Mouse (Mus musculus) forebrain, embryonic 14.5 days (tissue): ENCODE measurements around the gene Morn3. TPM values are rescaled to one million over a fixed set of nuclear protein-coding genes. Genes with fewer than 3 reads are reported as not detected.

Experiments
- ATAC-seq: fragments of 200-750 bp; cut with Nextera tagmentation; 2 replicates; pipeline ENCODE4 v1.8.0; 2017; ENCODE audit warnings: mild to moderate bottlenecking, moderate library complexity
- DNase-seq: peaks from one replicate; pipeline ENCODE4 v3.0.0-alpha.2; 2015; ENCODE audit warnings: low spot score
- H3K27ac ChIP-seq: fragments of 300-500 bp; sonication (generic); 2 replicates; pipeline ENCODE4 v1.5.1; 2014; ENCODE audit warnings: low read depth, mild to moderate bottlenecking, control low read depth, low read length, moderate library complexity
- H3K27me3 ChIP-seq: fragments of 300-500 bp; sonication (generic); replicated peaks from 2 replicates; pipeline ENCODE4 v1.6.1; 2014; ENCODE audit warnings: low read length, control low read depth, mixed read lengths; ENCODE audit not compliant: control insufficient read depth, insufficient read depth
- H3K36me3 ChIP-seq: fragments of 300-500 bp; sonication (generic); 2 replicates; pipeline ENCODE4 v1.6.1; 2014; ENCODE audit warnings: low read length, control low read depth; ENCODE audit not compliant: control insufficient read depth, insufficient read depth
- H3K4me1 ChIP-seq: fragments of 300-500 bp; sonication (generic); 2 replicates; pipeline ENCODE4 v1.6.1; 2014; ENCODE audit warnings: antibody characterized with exemption, low read length, control low read depth; ENCODE audit not compliant: control insufficient read depth, insufficient read depth
- H3K4me2 ChIP-seq: fragments of 300-500 bp; sonication (generic); 2 replicates; pipeline ENCODE4 v1.6.1; 2014; ENCODE audit warnings: mild to moderate bottlenecking, control low read depth, low read length
- H3K4me3 ChIP-seq: fragments of 300-500 bp; sonication (generic); 2 replicates; pipeline ENCODE4 v1.5.1; 2014; ENCODE audit warnings: low read depth, low read length, control low read depth
- H3K9ac ChIP-seq: fragments of 300-500 bp; sonication (generic); 2 replicates; pipeline ENCODE4 v1.6.1; 2014; ENCODE audit warnings: mild to moderate bottlenecking, low read length, control low read depth, moderate library complexity
- H3K9me3 ChIP-seq: fragments of 300-500 bp; sonication (generic); replicated peaks from 2 replicates; pipeline ENCODE4 v1.6.1; 2016; ENCODE audit warnings: low read length, control low read depth, mixed read lengths; ENCODE audit not compliant: control insufficient read depth
- WGBS: fragments of 180-500 bp; shearing (Covaris S2); extraction: QIAGEN DNeasy Blood & Tissue Kit; methylation state at CpG from one replicate; pipeline ENCODE4 v1.1.7; 2014; 5-methylcytosine and 5-hydroxymethylcytosine counted together
- polyA plus RNA-seq: library from polyadenylated mRNA; unstranded; fragments of >200 nt; fragmentation: Nextera tagmentation; extraction: Ambion mirVana; gene quantifications from 2 replicates; pipeline ENCODE4 v1.2.1, GENCODE M21; 2014

Gene Morn3
- polyA plus RNA-seq, 1 experiment from 2014 or later, result 0.83 TPM

GRCm38 (mm10) chr5:123010806-123011205, 36.0 kb downstream of the Morn3 start:
- H3K4me3 ChIP-seq, result no peak overlapping the region
- no peaks in the 10 kb centered on the region for H3K36me3 ChIP-seq
- H3K27me3 ChIP-seq, result no peaks in the 10 kb centered on the region
- no peak overlapping the region for H3K9ac ChIP-seq
- no peak for ATAC-seq
- H3K4me1 ChIP-seq, result peaks cover 15% of the 10 kb centered on the region
- no peaks in the 10 kb centered on the region for H3K9me3 ChIP-seq
- no peak overlapping the region for H3K27ac ChIP-seq
- DNase-seq, result no peak
- H3K4me2 ChIP-seq, result no peak overlapping the region
- WGBS, result 89% methylated on average over 6 of the region's 6 CpGs

- Histone ChIP-seq H3K4me2 (no peak overlapping the region), H3K27ac (peak overlapping the region; percentile 65), H3K4me1 (peaks cover 13% of the 10 kb centered on the region), H3K36me3 (no peaks in the 10 kb centered on the region), H3K9me3 (no peaks in the 10 kb centered on the region), H3K27me3 (no peaks in the 10 kb centered on the region), H3K4me3 (no peak overlapping the region), H3K9ac (no peak overlapping the region)
- 51% methylated on average over 11 of the region's 11 CpGs for WGBS
- ATAC-seq (peak; percentile 21; the same call in 1 of the 2 replicates), DNase-seq (peak; percentile 85)
These were observed 36.9 kb downstream of the Morn3 start for GRCm38 (mm10) chr5:123009873-123010272.

- Histone ChIP-seq H3K4me2 (no peak overlapping the region), H3K4me1 (peaks cover 13% of the 10 kb centered on the region), H3K9ac (no peak overlapping the region), H3K9me3 (no peaks in the 10 kb centered on the region), H3K27ac (peak overlapping the region; percentile 65), H3K27me3 (no peaks in the 10 kb centered on the region), H3K36me3 (no peaks in the 10 kb centered on the region), H3K4me3 (no peak overlapping the region)
- peak; percentile 64 for DNase-seq
- 65% methylated on average over 7 of the region's 7 CpGs for WGBS
- ATAC-seq, result no peak
These were observed 37.8 kb downstream of the Morn3 start for GRCm38 (mm10) chr5:123008877-123009493.

GRCm38 (mm10) chr5:123005716-123006592, 40.9 kb downstream of the Morn3 start:
- Histone ChIP-seq H3K27me3 (no peaks in the 10 kb centered on the region), H3K9me3 (no peaks in the 10 kb centered on the region), H3K4me2 (peak overlapping the region; percentile 23; the same call in 1 of the 2 replicates), H3K9ac (0 out of 2 replicates have a peak overlapping the region, but pooled peaks have one; percentile 4), H3K4me1 (peaks cover 13% of the 10 kb centered on the region), H3K4me3 (no peak overlapping the region), H3K36me3 (no peaks in the 10 kb centered on the region), H3K27ac (peak overlapping the region; percentile 93)
- peak; percentile 83 for ATAC-seq
- WGBS, result 51% methylated on average over 19 of the region's 19 CpGs
- DNase-seq, result peak; percentile 83

GRCm38 (mm10) chr5:123000901-123001300, 45.9 kb downstream of the Morn3 start:
- H3K4me1 ChIP-seq, result peaks cover 3% of the 10 kb centered on the region
- no peak overlapping the region for H3K9ac ChIP-seq
- ATAC-seq (no peak), DNase-seq (no peak)
- H3K27ac ChIP-seq, result no peak overlapping the region
- H3K27me3 ChIP-seq, result no peaks in the 10 kb centered on the region
- H3K4me2 ChIP-seq, result no peak overlapping the region
- H3K9me3 ChIP-seq, result no peaks in the 10 kb centered on the region
- no peak overlapping the region for H3K4me3 ChIP-seq
- WGBS, result 65% methylated on average over 1 of the region's 1 CpGs
- no peaks in the 10 kb centered on the region; the same call in 1 of the 2 replicates for H3K36me3 ChIP-seq

GRCm38 (mm10) chr5:122997205-122998204, 49.3 kb downstream of the Morn3 start:
- Histone ChIP-seq H3K27me3 (no peaks in the 10 kb centered on the region), H3K9ac (no peak overlapping the region), H3K4me1 (no peaks in the 10 kb centered on the region; the same call in 1 of the 2 replicates), H3K4me3 (no peak overlapping the region), H3K9me3 (no peaks in the 10 kb centered on the region), H3K27ac (no peak overlapping the region), H3K36me3 (peaks cover 3% of the 10 kb centered on the region; the same call in 1 of the 2 replicates), H3K4me2 (no peak overlapping the region)
- 91% methylated on average over 18 of the region's 18 CpGs for WGBS
- no peak for ATAC-seq
- DNase-seq, result no peak

- Histone ChIP-seq H3K4me2 (no peak overlapping the region), H3K4me3 (no peak overlapping the region), H3K27ac (no peak overlapping the region), H3K36me3 (peaks cover 3% of the 10 kb centered on the region; the same call in 1 of the 2 replicates), H3K4me1 (peaks cover 18% of the 10 kb centered on the region), H3K9me3 (no peaks in the 10 kb centered on the region), H3K27me3 (no peaks in the 10 kb centered on the region), H3K9ac (no peak overlapping the region)
- WGBS, result 0% methylated on average over 1 of the region's 1 CpGs
- DNase-seq (no peak), ATAC-seq (no peak)
These were observed 51.9 kb downstream of the Morn3 start for GRCm38 (mm10) chr5:122994910-122995309.

GRCm38 (mm10) chr5:122994303-122994846, 52.4 kb downstream of the Morn3 start:
- Histone ChIP-seq H3K9ac (no peak overlapping the region), H3K4me3 (no peak overlapping the region), H3K27ac (no peak overlapping the region), H3K36me3 (peaks cover 3% of the 10 kb centered on the region; the same call in 1 of the 2 replicates), H3K4me2 (0 out of 2 replicates have a peak overlapping the region, but pooled peaks have one; percentile 14), H3K27me3 (no peaks in the 10 kb centered on the region), H3K4me1 (peaks cover 20% of the 10 kb centered on the region), H3K9me3 (no peaks in the 10 kb centered on the region)
- ATAC-seq (peak; percentile 79), DNase-seq (peak; percentile 92)
- 7% methylated on average over 5 of the region's 5 CpGs for WGBS
